Comparison of ENCODE assay signal across 15 mouse cellular contexts in the genomic region with DNA sequence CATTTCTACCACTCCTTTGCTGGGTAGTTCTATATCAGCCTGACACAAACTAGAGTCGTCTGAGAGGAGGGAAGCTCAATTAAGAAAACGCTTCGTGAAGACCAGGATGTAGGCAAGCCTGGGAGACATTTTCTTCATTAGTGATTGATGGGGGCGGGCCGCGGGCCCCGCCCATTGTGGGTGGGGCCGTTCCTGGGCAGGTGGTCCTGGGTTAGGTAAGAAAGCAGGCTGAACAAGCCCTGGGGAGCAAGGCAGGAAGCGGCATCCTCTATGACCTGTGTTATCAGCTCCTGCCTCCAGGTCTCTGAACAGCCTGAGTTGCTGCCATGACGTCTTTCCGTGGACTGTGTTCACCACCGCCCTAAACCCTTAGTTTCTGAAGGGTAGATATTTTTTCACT.
"Had no signal": no experiment of that assay in that cellular context is flagged by ENCODE, and none has a peak within 500 bp of the region (broad histone marks: within the 10 kb centered on the region; RNA-seq: fewer than 3 reads in every experiment).

No protein-coding gene starts in this region.

- H3K4me3 ChIP-seq: layer of hippocampus, adult 2 months; limb, embryonic 12.5 days; liver, embryonic 15.5 days had no signal

- H3K27ac ChIP-seq: layer of hippocampus, adult 2 months; limb, embryonic 12.5 days; liver, embryonic 15.5 days; macrophage had no signal

- H3K9me3 ChIP-seq: limb, embryonic 12.5 days; liver, embryonic 15.5 days; midbrain, embryonic 13.5 days had no signal

- H3K36me3 ChIP-seq: liver, embryonic 15.5 days had no signal

- DNase-seq: kidney, adult 11 months; kidney, postnatal 10 days; kidney, postnatal 4 days; liver; lung, adult 2 months; lung, postnatal 10 days; right cerebral cortex, adult 18-20 months; right cerebral cortex, postnatal 25 days; thymus, adult 18-20 months; thymus, postnatal 14 days had no signal

- H3K9ac ChIP-seq: limb, embryonic 12.5 days; liver, embryonic 15.5 days had no signal
